Mouse (Mus musculus) CH12.LX (cell line): ENCODE results near the gene Txnip.

Experiments
- CHD1 ChIP-seq: IDR thresholded peaks from 2 replicates; pipeline ENCODE4 v1.6.1; 2012; ENCODE audit warnings: low read depth, low read length, improper control_type of control experiment, inconsistent platforms
- CTCF ChIP-seq, 2 experiments: IDR thresholded peaks in 1 of 2; conservative IDR thresholded peaks in 1 of 2; 2 replicates each; pipeline ENCODE4 v1.5.1; 2011 to 2012; ENCODE audit warnings: low read depth in 2 of 2, low read length in 2 of 2, improper control_type of control experiment in 1 of 2, inconsistent platforms in 1 of 2, mild to moderate bottlenecking in 1 of 2, moderate library complexity in 1 of 2
- MYC ChIP-seq: IDR thresholded peaks from 2 replicates; pipeline ENCODE4 v1.6.1; 2011; ENCODE audit warnings: low read depth, mild to moderate bottlenecking, improper control_type of control experiment, low read length
- ZNF384 ChIP-seq: IDR thresholded peaks from 2 replicates; pipeline ENCODE4 v1.6.1; 2012; ENCODE audit warnings: low read depth, low read length, improper control_type of control experiment, inconsistent platforms

GRCm38 (mm10) chr3:96596228-96596707 lies 38.5 kb downstream of the Txnip start, which contains the start of gene Ankrd34a:
- no peak for TF ChIP-seq MYC
- TF ChIP-seq CHD1: no peak
- no peak for TF ChIP-seq ZNF384
- TF ChIP-seq CTCF (conservative IDR thresholded peaks at IDR 0.05 in 1 of 2, IDR thresholded peaks at IDR 0.05 in 1 of 2; ENCODE audit: low read depth in 2 of 2, low read length in 2 of 2): no peak
